Mouse (Mus musculus) urinary bladder, postnatal 10 days (tissue): ENCODE data around the gene Obp2a.
"Not testable (repeated sequence)": the region's sequence is repeated elsewhere in the genome, so short reads cannot be mapped to it uniquely, and the experiment has no call there.

Experiments used
- DNase-seq: peaks from one replicate; pipeline ENCODE4 v3.0.0; 2022; ENCODE audit warnings: low spot score

Gene Obp2a

DNA sequence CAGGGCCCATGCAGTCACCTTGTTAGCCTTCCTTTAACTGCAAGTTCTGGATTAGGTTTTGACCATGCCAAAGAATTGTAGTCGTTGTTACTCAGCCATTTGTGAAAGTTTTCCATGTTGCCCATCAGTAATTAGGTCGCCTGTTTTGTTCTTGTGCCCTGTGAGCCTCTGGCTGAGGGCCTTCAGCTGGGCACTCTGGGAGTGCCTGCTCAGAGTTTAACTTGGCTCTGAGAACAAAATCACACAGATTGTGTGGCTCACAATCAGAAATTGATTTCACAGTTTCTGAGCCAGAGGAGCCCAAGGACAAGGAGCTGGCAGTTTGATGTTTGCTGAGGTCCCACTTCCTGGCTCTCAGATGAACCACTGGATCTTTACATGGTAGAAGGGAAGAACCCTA lies 9.9 kb downstream of the Obp2a start:
- DNase-seq, result not testable (repeated sequence)

DNA sequence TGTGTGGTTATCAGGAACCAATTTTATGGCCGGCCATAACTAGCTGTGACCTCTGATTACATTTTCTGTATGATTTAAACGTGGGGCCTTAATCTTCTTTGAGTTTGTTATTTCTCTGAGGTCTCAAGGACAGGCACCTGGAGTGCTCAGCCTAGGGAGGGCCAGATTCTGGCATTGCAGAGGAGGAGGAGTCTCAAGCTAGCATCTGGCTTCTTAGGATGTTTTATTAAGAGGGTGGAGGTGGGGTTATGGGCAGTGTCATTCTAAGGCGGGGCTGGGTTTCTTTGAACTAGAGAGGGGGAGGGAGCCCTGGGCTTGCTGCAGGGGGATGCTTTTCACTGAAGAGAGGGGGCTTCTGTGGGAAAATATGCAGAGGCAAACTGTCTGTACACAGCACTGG lies 11.8 kb downstream of the Obp2a start:
- DNase-seq, result not testable (repeated sequence)

DNA sequence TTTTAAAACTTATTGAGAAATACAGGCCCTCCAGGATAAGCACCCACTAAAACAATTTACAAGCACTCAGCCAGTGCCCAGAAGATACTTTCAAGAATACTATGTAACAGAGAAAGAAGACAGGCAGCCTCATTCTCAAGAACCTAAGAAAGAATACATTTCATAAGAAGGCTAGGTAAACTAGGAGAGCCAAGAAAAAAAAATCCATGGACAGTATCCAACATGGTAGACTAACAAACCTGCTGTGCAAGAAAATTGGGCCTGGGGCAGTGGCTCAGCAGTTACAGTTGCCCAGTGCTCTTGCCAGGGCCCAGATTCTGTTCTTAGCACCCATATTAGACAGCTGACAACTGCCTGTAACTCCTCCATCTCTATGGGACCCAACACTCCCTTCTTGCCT lies 17.4 kb downstream of the Obp2a start:
- no peak for DNase-seq

DNA sequence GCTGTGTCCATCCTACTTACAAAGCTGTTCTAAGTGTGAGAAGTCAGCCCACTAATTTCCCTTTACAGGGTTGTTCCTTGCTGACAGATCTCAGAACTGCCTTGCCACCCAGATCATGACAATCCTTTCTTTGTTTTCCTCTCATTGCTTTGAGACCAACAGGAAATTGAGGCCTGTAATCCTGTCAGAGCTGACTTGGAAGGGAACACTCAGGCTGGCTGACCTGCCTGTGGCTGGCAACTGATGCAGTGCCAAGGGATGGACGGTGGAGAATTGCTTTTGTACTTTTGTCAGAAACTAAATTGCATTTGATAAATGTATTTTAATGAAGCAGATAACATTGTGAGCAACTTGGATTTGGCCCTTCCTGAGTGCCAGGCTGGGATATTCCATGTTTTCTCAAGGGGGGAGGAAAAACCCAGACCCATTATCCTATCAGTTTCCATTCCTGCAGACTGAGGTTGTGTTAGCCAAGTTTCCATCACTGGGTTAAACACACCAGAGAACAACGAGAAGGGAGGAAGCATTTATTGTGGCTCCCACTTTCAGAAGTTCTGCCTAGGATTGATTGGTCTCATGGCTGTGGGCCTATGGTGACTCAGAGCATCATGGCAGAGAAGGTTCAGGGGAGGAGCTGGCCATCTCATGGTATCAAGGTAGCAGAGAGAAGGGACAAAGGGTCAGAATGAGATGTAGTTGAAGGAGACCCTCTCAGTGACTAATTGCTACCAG lies 33.5 kb downstream of the Obp2a start:
- DNase-seq, result no peak

DNA sequence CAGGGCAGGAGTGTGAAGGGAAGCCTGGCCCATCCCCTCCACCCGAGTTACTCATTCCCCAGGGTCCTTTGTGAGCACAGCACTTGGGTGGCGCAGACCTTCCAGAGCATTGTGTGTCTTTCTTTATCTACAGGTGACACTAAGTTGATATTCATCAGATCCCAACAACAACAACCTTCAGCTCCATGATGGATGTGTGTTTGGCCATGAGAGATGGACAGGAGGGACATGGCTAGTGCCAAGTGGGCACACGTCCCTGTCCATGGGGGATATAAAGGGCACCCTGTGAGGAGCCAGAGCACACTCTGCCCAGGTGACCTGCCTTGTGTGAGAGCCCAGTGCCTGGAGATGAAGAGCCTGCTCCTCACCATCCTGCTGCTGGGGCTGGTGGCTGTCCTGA lies 36.9 kb downstream of the Obp2a start, which contains the start of gene Obp2b:
Gene Obp2b, plus strand, starts transcription at position 301 of the 400 bp plus-strand sequence.
- not testable (repeated sequence) for DNase-seq

GRCm38 (mm10) chr2:25741671-25742070 lies 41.8 kb downstream of the Obp2a start:
- no peak for DNase-seq
